ENCODE assay signal across 8 mouse cellular contexts in genomic region chr4:145026449-145026851, GRCm38 (mm10).
DNase-seq lines count a peak whose midpoint lies in the region; ATAC-seq and TF ChIP-seq lines count a peak whose summit lies in the region.

No protein-coding gene starts in this region.

- peak overlapping the region; percentile 24; the same call in 1 of the 2 replicates for H3K27ac ChIP-seq in liver, postnatal 0 days (ENCODE audit: low read depth)
- H3K27ac ChIP-seq in forebrain, embryonic 11.5 days (ENCODE audit: low read depth, low read length), result no peak overlapping the region
- H3K27ac ChIP-seq in forebrain, embryonic 16.5 days (ENCODE audit: low read length), result no peak overlapping the region

- peaks cover 44% of the 10 kb centered on the region for H3K4me1 ChIP-seq in liver, postnatal 0 days (ENCODE audit: insufficient read depth)
- H3K4me1 ChIP-seq in forebrain, embryonic 11.5 days (replicated peaks; ENCODE audit: control insufficient read depth, insufficient read depth, low read length), result no peaks in the 10 kb centered on the region
- H3K4me1 ChIP-seq in forebrain, embryonic 16.5 days (replicated peaks; ENCODE audit: control insufficient read depth, insufficient read depth, low read length), result peaks cover 8% of the 10 kb centered on the region

- no peaks in the 10 kb centered on the region for H3K36me3 ChIP-seq in liver, postnatal 0 days (replicated peaks; ENCODE audit: insufficient read depth, low read length)
- H3K36me3 ChIP-seq in forebrain, embryonic 11.5 days (ENCODE audit: control insufficient read depth, insufficient read depth, low read length), result no peaks in the 10 kb centered on the region
- H3K36me3 ChIP-seq in forebrain, embryonic 16.5 days (ENCODE audit: control insufficient read depth, insufficient read depth), result no peaks in the 10 kb centered on the region

- peak; percentile 57 for TF ChIP-seq EP300 in liver, postnatal 0 days (IDR thresholded peaks at IDR 0.05; ENCODE audit: low read depth)

- no peak overlapping the region for H3K4me3 ChIP-seq in liver, postnatal 0 days (ENCODE audit: low read depth, low read length)
- no peak overlapping the region for H3K4me3 ChIP-seq in forebrain, embryonic 11.5 days (ENCODE audit: low read depth, low read length)
- no peak overlapping the region for H3K4me3 ChIP-seq in forebrain, embryonic 16.5 days (replicated peaks; ENCODE audit: low read length)

- H3K9ac ChIP-seq in liver, postnatal 0 days (replicated peaks), result no peak overlapping the region
- H3K9ac ChIP-seq in forebrain, embryonic 11.5 days (ENCODE audit: low read length), result no peak overlapping the region
- H3K9ac ChIP-seq in forebrain, embryonic 16.5 days (replicated peaks; ENCODE audit: low read depth, low read length), result no peak overlapping the region

- no peak for TF ChIP-seq CTCF in liver, postnatal 0 days (IDR thresholded peaks at IDR 0.05; ENCODE audit: low read depth)

- no peaks in the 10 kb centered on the region for H3K27me3 ChIP-seq in liver, postnatal 0 days (ENCODE audit: insufficient read depth, low read length)
- H3K27me3 ChIP-seq in forebrain, embryonic 11.5 days (ENCODE audit: control insufficient read depth, insufficient read depth, low read length), result no peaks in the 10 kb centered on the region
- no peaks in the 10 kb centered on the region for H3K27me3 ChIP-seq in forebrain, embryonic 16.5 days (replicated peaks; ENCODE audit: control insufficient read depth, insufficient read depth, low read length)

- peak; percentile 53 for DNase-seq in adrenal gland, adult 2 months
- DNase-seq in adrenal gland, postnatal 10 days, result no peak
- peak; percentile 27 for DNase-seq in NIH3T3 (ENCODE audit: low read depth)
- DNase-seq in liver, postnatal 0 days, result no peak
- DNase-seq in forebrain, embryonic 11.5 days (ENCODE audit: low spot score), result no peak
- DNase-seq in layer of hippocampus, adult 11-12 months (ENCODE audit: low spot score), result no peak

- 44% methylated on average over 7 of the region's 7 CpGs for WGBS in liver, postnatal 0 days (ENCODE audit: insufficient replicate concordance)
- 66% methylated on average over 7 of the region's 7 CpGs for WGBS in forebrain, embryonic 11.5 days
- WGBS in forebrain, embryonic 16.5 days, result 79% methylated on average over 7 of the region's 7 CpGs

- no peak overlapping the region for H3K4me2 ChIP-seq in liver, postnatal 0 days (ENCODE audit: low read depth, low read length)
- no peak overlapping the region for H3K4me2 ChIP-seq in forebrain, embryonic 11.5 days (ENCODE audit: low read depth, low read length, severe bottlenecking)
- H3K4me2 ChIP-seq in forebrain, embryonic 16.5 days (ENCODE audit: low read length), result no peak overlapping the region

- ATAC-seq in inflammation-experienced regulatory T-cells, adult 6 months, result peak; percentile 47
- peak; percentile 12; the same call in 1 of the 2 replicates for ATAC-seq in liver, postnatal 0 days
- no peak for ATAC-seq in forebrain, embryonic 11.5 days (replicated peaks; ENCODE audit: low FRiP score)
- ATAC-seq in forebrain, embryonic 16.5 days, result no peak

- H3K9me3 ChIP-seq in liver, postnatal 0 days (ENCODE audit: low read length), result no peaks in the 10 kb centered on the region
- no peaks in the 10 kb centered on the region for H3K9me3 ChIP-seq in forebrain, embryonic 11.5 days (ENCODE audit: control insufficient read depth, low read length)
- no peaks in the 10 kb centered on the region for H3K9me3 ChIP-seq in forebrain, embryonic 16.5 days (ENCODE audit: control insufficient read depth, low read length)

Comparison
In these comparisons a context has a peak if more than half of its experiments do, and no peak if none do; other contexts are left out.
1. DNase-seq: peak in adrenal gland, adult 2 months (single experiment) and NIH3T3 (single experiment); none in adrenal gland, postnatal 10 days (single experiment), liver, postnatal 0 days (single experiment), forebrain, embryonic 11.5 days (single experiment) and layer of hippocampus, adult 11-12 months (single experiment).
2. ATAC-seq: peak in inflammation-experienced regulatory T-cells, adult 6 months (single experiment) and liver, postnatal 0 days (single experiment); none in forebrain, embryonic 11.5 days (single experiment) and forebrain, embryonic 16.5 days (single experiment).